Comparison of ENCODE assay signal across 16 mouse cellular contexts in genomic region chr10:81007240-81007639, GRCm38 (mm10). TPM values are rescaled to one million over a fixed set of nuclear protein-coding genes. Genes with fewer than 3 reads are reported as not detected.
DNase-seq lines count a peak whose midpoint lies in the region; ATAC-seq and TF ChIP-seq lines count a peak whose summit lies in the region.
"Had no signal": no experiment of that assay in that cellular context is flagged by ENCODE, and none has a peak within 500 bp of the region (broad histone marks: within the 10 kb centered on the region; RNA-seq: fewer than 3 reads in every experiment).

No protein-coding gene starts in this region.

- TF ChIP-seq RAD21 in MEL (IDR thresholded peaks at IDR 0.05; ENCODE audit: low read depth, low read length), result no peak

- no peak for TF ChIP-seq EP300 in MEL (IDR thresholded peaks at IDR 0.05; ENCODE audit: low read depth in 1 of 2, low read length in 2 of 2)

- TF ChIP-seq POLR2A in MEL (IDR thresholded peaks at IDR 0.05; ENCODE audit: control insufficient read depth in 1 of 2, insufficient read depth in 1 of 2, low read depth in 1 of 2, low read length in 2 of 2, poor library complexity in 1 of 2), result no peak

- H3K4me3 ChIP-seq in intestine, embryonic 15.5 days (replicated peaks), result no peak overlapping the region
- H3K4me3 ChIP-seq in intestine, postnatal 0 days (ENCODE audit: low read depth, low read length), result no peak overlapping the region
- H3K4me3 ChIP-seq in MEL (ENCODE audit: control insufficient read depth in 1 of 2, insufficient read depth in 1 of 2, low read depth in 2 of 2, low read length in 2 of 2), result no peak overlapping the region
- H3K4me3 ChIP-seq in hindbrain, embryonic 14.5 days (replicated peaks; ENCODE audit: low read length), result no peak overlapping the region
- H3K4me3 ChIP-seq in midbrain, embryonic 10.5 days, result no peak overlapping the region
- H3K4me3 ChIP-seq: limb, embryonic 15.5 days had no signal

- no peaks in the 10 kb centered on the region for H3K4me1 ChIP-seq in intestine, embryonic 15.5 days (replicated peaks)
- no peaks in the 10 kb centered on the region for H3K4me1 ChIP-seq in intestine, postnatal 0 days (replicated peaks; ENCODE audit: control insufficient read depth, insufficient read depth, low read length)
- H3K4me1 ChIP-seq in MEL (ENCODE audit: control insufficient read depth in 1 of 2, insufficient read depth in 2 of 2, low read length in 2 of 2), result no peaks in the 10 kb centered on the region
- H3K4me1 ChIP-seq in hindbrain, embryonic 14.5 days (replicated peaks; ENCODE audit: control insufficient read depth, insufficient read depth, low read length), result no peaks in the 10 kb centered on the region
- peaks cover 7% of the 10 kb centered on the region; the same call in 1 of the 2 replicates for H3K4me1 ChIP-seq in midbrain, embryonic 10.5 days

- H3K9me3 ChIP-seq in intestine, embryonic 15.5 days, result no peaks in the 10 kb centered on the region
- no peaks in the 10 kb centered on the region for H3K9me3 ChIP-seq in intestine, postnatal 0 days (ENCODE audit: control insufficient read depth)
- H3K9me3 ChIP-seq in MEL (replicated peaks; ENCODE audit: insufficient read depth, low read length), result no peaks in the 10 kb centered on the region
- H3K9me3 ChIP-seq in hindbrain, embryonic 14.5 days (ENCODE audit: control insufficient read depth, low read length), result no peaks in the 10 kb centered on the region
- no peaks in the 10 kb centered on the region for H3K9me3 ChIP-seq in midbrain, embryonic 10.5 days (replicated peaks)
- H3K9me3 ChIP-seq: limb, embryonic 15.5 days had no signal

- no peak overlapping the region for H3K4me2 ChIP-seq in intestine, embryonic 15.5 days (replicated peaks)
- no peak overlapping the region for H3K4me2 ChIP-seq in intestine, postnatal 0 days (replicated peaks; ENCODE audit: low read depth)
- no peak overlapping the region for H3K4me2 ChIP-seq in hindbrain, embryonic 14.5 days (replicated peaks)
- H3K4me2 ChIP-seq: heart, embryonic 11.5 days; limb, embryonic 15.5 days had no signal

- TF ChIP-seq CTCF in intestine, postnatal 0 days (IDR thresholded peaks at IDR 0.05; ENCODE audit: low read depth), result no peak
- TF ChIP-seq CTCF in MEL (IDR thresholded peaks at IDR 0.05 in 2 of 3, conservative IDR thresholded peaks at IDR 0.05 in 1 of 3; ENCODE audit: control insufficient read depth in 1 of 3, insufficient read depth in 1 of 3, low read depth in 2 of 3, low read length in 3 of 3, poor library complexity in 1 of 3, severe bottlenecking in 1 of 3), result no peak

- no peaks in the 10 kb centered on the region for H3K36me3 ChIP-seq in intestine, embryonic 15.5 days
- H3K36me3 ChIP-seq in intestine, postnatal 0 days (ENCODE audit: control insufficient read depth, insufficient read depth), result no peaks in the 10 kb centered on the region
- peaks cover 0 to 2% of the 10 kb centered on the region in 2 experiments; a peak in 1 of 4 replicates for H3K36me3 ChIP-seq in MEL (ENCODE audit: control insufficient read depth in 1 of 2, insufficient read depth in 2 of 2, low read length in 2 of 2)
- no peaks in the 10 kb centered on the region for H3K36me3 ChIP-seq in hindbrain, embryonic 14.5 days (replicated peaks; ENCODE audit: control insufficient read depth, insufficient read depth)
- H3K36me3 ChIP-seq in midbrain, embryonic 10.5 days, result no peaks in the 10 kb centered on the region
- H3K36me3 ChIP-seq: limb, embryonic 15.5 days had no signal

- H3K79me2 ChIP-seq in MEL (ENCODE audit: control insufficient read depth, insufficient read depth, low read length, poor library complexity), result no peaks in the 10 kb centered on the region

- no peak overlapping the region for H3K27ac ChIP-seq in intestine, embryonic 15.5 days
- H3K27ac ChIP-seq in intestine, postnatal 0 days (ENCODE audit: low read depth, low read length), result no peak overlapping the region
- no peak overlapping the region for H3K27ac ChIP-seq in MEL (ENCODE audit: control insufficient read depth, low read depth, low read length)
- H3K27ac ChIP-seq in hindbrain, embryonic 14.5 days, result no peak overlapping the region
- no peak overlapping the region for H3K27ac ChIP-seq in midbrain, embryonic 10.5 days (replicated peaks)
- H3K27ac ChIP-seq: kidney, postnatal 0 days; limb, embryonic 15.5 days had no signal

- H3K9ac ChIP-seq in intestine, embryonic 15.5 days, result no peak overlapping the region
- no peak overlapping the region for H3K9ac ChIP-seq in intestine, postnatal 0 days (ENCODE audit: low read depth, low read length)
- H3K9ac ChIP-seq in MEL (ENCODE audit: control insufficient read depth, low read depth, low read length, poor library complexity, severe bottlenecking), result no peak overlapping the region
- no peak overlapping the region for H3K9ac ChIP-seq in hindbrain, embryonic 14.5 days
- H3K9ac ChIP-seq: limb, embryonic 15.5 days had no signal

- WGBS in intestine, embryonic 15.5 days, result 36% methylated on average over 7 of the region's 7 CpGs
- WGBS in intestine, postnatal 0 days, result 34% methylated on average over 7 of the region's 7 CpGs
- 45% methylated on average over 7 of the region's 7 CpGs for WGBS in hindbrain, embryonic 14.5 days
- 31% methylated on average over 7 of the region's 7 CpGs for WGBS in midbrain, embryonic 10.5 days

- peak; percentile 75 for ATAC-seq in intestine, embryonic 15.5 days
- ATAC-seq in intestine, postnatal 0 days, result no peak
- peak; percentile 61 for ATAC-seq in megakaryocyte progenitor cell, adult 5-6 weeks (replicated peaks; ENCODE audit: poor library complexity)
- ATAC-seq in hindbrain, embryonic 14.5 days (ENCODE audit: low FRiP score), result no peak

- DNase-seq in lung, postnatal 10 days, result peak; percentile 58
- DNase-seq in lung, postnatal 14 days, result no peak
- DNase-seq in MEL (ENCODE audit: low read depth, low spot score), result peak; percentile 77
- DNase-seq in hindbrain, embryonic 14.5 days (ENCODE audit: low spot score), result no peak
- no peak for DNase-seq in midbrain, embryonic 10.5 days (ENCODE audit: low spot score)
- DNase-seq: cerebellum, postnatal 36 days; gastrocnemius, postnatal 36 days; heart, postnatal 4 days; retina, postnatal 1 day had no signal

- H3K27me3 ChIP-seq in intestine, embryonic 15.5 days (replicated peaks), result no peaks in the 10 kb centered on the region
- H3K27me3 ChIP-seq in intestine, postnatal 0 days (replicated peaks; ENCODE audit: control insufficient read depth, insufficient read depth, low read length), result no peaks in the 10 kb centered on the region
- no peaks in the 10 kb centered on the region for H3K27me3 ChIP-seq in MEL (ENCODE audit: control insufficient read depth in 1 of 2, insufficient read depth in 2 of 2, low read length in 2 of 2)
- no peaks in the 10 kb centered on the region for H3K27me3 ChIP-seq in hindbrain, embryonic 14.5 days (ENCODE audit: control insufficient read depth, insufficient read depth, low read length)
- H3K27me3 ChIP-seq in midbrain, embryonic 10.5 days (ENCODE audit: low read depth, poor library complexity, severe bottlenecking), result no peaks in the 10 kb centered on the region
- H3K27me3 ChIP-seq: limb, embryonic 15.5 days had no signal

RNA-seq across cellular contexts. Expression of gene Gng7, which starts 7.5 kb away (rescaled TPM):
- 4.5 and 4.7 TPM in 2 replicates for polyA plus RNA-seq in intestine, embryonic 15.5 days (2015; fragmentation: Nextera tagmentation; extraction: Ambion mirVana)
- 0.81 and 1.2 TPM in 2 replicates for polyA plus RNA-seq in intestine, postnatal 0 days (2015; fragmentation: Nextera tagmentation; extraction: Ambion mirVana)
- 0.92 and 1.3 TPM in 2 replicates for total RNA-seq in MEL (2012; rRNA removed)
- 1 to 10 TPM in 1 of 2 experiments, not detected in 1; 6.2 TPM for polyA plus RNA-seq in MEL (2012; ENCODE audit: insufficient read depth in 1 of 2, insufficient read length in 2 of 2, low read depth in 1 of 2, low replicate concordance in 2 of 2, missing spikeins in 1 of 2)
- 0.44 and 0.57 TPM in 2 replicates for total RNA-seq in megakaryocyte progenitor cell, adult 5-6 weeks (2015)
- 0.83 and 1.2 TPM in 2 replicates for total RNA-seq in megakaryocyte progenitor cell, adult 5-6 weeks (2017)
- polyA plus RNA-seq in hindbrain, embryonic 14.5 days (2014; fragmentation: Nextera tagmentation; extraction: Ambion mirVana), result 17.7 and 20.9 TPM in 2 replicates
- polyA plus RNA-seq in midbrain, embryonic 10.5 days (2016; fragmentation: Nextera tagmentation; extraction: Ambion mirVana), result 6.0 and 8.4 TPM in 2 replicates
- total RNA-seq: monocyte, adult 5-6 weeks had no signal

RNA-seq across cellular contexts. Expression of gene Diras1, which starts 18.2 kb away (rescaled TPM):
- 0.94 and 1.2 TPM in 2 replicates for polyA plus RNA-seq in intestine, embryonic 15.5 days (2015; fragmentation: Nextera tagmentation; extraction: Ambion mirVana)
- polyA plus RNA-seq in intestine, postnatal 0 days (2015; fragmentation: Nextera tagmentation; extraction: Ambion mirVana), result 0.43 and 0.91 TPM in 2 replicates
- not detected in 2 replicates for total RNA-seq in MEL (2012; rRNA removed)
- polyA plus RNA-seq in MEL (2012; ENCODE audit: insufficient read depth in 1 of 2, insufficient read length in 2 of 2, low read depth in 1 of 2, low replicate concordance in 2 of 2, missing spikeins in 1 of 2), result under 1 TPM in 1 of 2 experiments, not detected in 1; 0.04 TPM
- not detected in 2 replicates for total RNA-seq in megakaryocyte progenitor cell, adult 5-6 weeks (2015)
- not detected in 2 replicates for total RNA-seq in megakaryocyte progenitor cell, adult 5-6 weeks (2017)
- polyA plus RNA-seq in hindbrain, embryonic 14.5 days (2014; fragmentation: Nextera tagmentation; extraction: Ambion mirVana), result 29.7 and 32.2 TPM in 2 replicates
- polyA plus RNA-seq in midbrain, embryonic 10.5 days (2016; fragmentation: Nextera tagmentation; extraction: Ambion mirVana), result 3.0 and 6.4 TPM in 2 replicates
- total RNA-seq: heart, postnatal 4 days had no signal

RNA-seq across cellular contexts. Expression of gene Slc39a3, which starts 30.0 kb away (rescaled TPM):
- 15.0 and 18.2 TPM in 2 replicates for polyA plus RNA-seq in intestine, embryonic 15.5 days (2015; fragmentation: Nextera tagmentation; extraction: Ambion mirVana)
- polyA plus RNA-seq in intestine, postnatal 0 days (2015; fragmentation: Nextera tagmentation; extraction: Ambion mirVana), result 10.5 and 11.1 TPM in 2 replicates
- total RNA-seq in MEL (2012; rRNA removed), result 14.8 and 19.5 TPM in 2 replicates
- polyA plus RNA-seq in MEL (2012; ENCODE audit: insufficient read depth in 1 of 2, insufficient read length in 2 of 2, low read depth in 1 of 2, low replicate concordance in 2 of 2, missing spikeins in 1 of 2), result 10 to 100 TPM in 1 of 2 experiments, not detected in 1; 15.6 TPM
- 1.9 and 2.3 TPM in 2 replicates for total RNA-seq in megakaryocyte progenitor cell, adult 5-6 weeks (2015)
- 4.2 and 5.0 TPM in 2 replicates for total RNA-seq in megakaryocyte progenitor cell, adult 5-6 weeks (2017)
- polyA plus RNA-seq in hindbrain, embryonic 14.5 days (2014; fragmentation: Nextera tagmentation; extraction: Ambion mirVana), result 33.7 and 33.8 TPM in 2 replicates
- polyA plus RNA-seq in midbrain, embryonic 10.5 days (2016; fragmentation: Nextera tagmentation; extraction: Ambion mirVana), result 17.4 and 26.6 TPM in 2 replicates

RNA-seq across cellular contexts. Expression of gene Sgta, which starts 52.7 kb away (rescaled TPM):
- polyA plus RNA-seq in intestine, embryonic 15.5 days (2015; fragmentation: Nextera tagmentation; extraction: Ambion mirVana), result 166 and 183 TPM in 2 replicates
- 119 and 124 TPM in 2 replicates for polyA plus RNA-seq in intestine, postnatal 0 days (2015; fragmentation: Nextera tagmentation; extraction: Ambion mirVana)
- total RNA-seq in MEL (2012; rRNA removed), result 100 and 101 TPM in 2 replicates
- 1,000 to 10,000 TPM in 1 of 2 experiments, 100 to 1,000 TPM in 1; 152 to 1,019 TPM for polyA plus RNA-seq in MEL (2012; ENCODE audit: insufficient read depth in 1 of 2, insufficient read length in 2 of 2, low read depth in 1 of 2, low replicate concordance in 2 of 2, missing spikeins in 1 of 2)
- total RNA-seq in megakaryocyte progenitor cell, adult 5-6 weeks (2015), result 27.0 and 37.6 TPM in 2 replicates
- 31.1 and 31.7 TPM in 2 replicates for total RNA-seq in megakaryocyte progenitor cell, adult 5-6 weeks (2017)
- polyA plus RNA-seq in hindbrain, embryonic 14.5 days (2014; fragmentation: Nextera tagmentation; extraction: Ambion mirVana), result 260 and 276 TPM in 2 replicates
- polyA plus RNA-seq in midbrain, embryonic 10.5 days (2016; fragmentation: Nextera tagmentation; extraction: Ambion mirVana), result 289 and 314 TPM in 2 replicates

Comparison
In these comparisons a context has a peak if more than half of its experiments do, and no peak if none do; other contexts are left out.
1. ATAC-seq: peak in intestine, embryonic 15.5 days (single experiment) and megakaryocyte progenitor cell, adult 5-6 weeks (single experiment); none in intestine, postnatal 0 days (single experiment) and hindbrain, embryonic 14.5 days (single experiment).
2. DNase-seq: peak in lung, postnatal 10 days (single experiment) and MEL (single experiment); none in lung, postnatal 14 days (single experiment), hindbrain, embryonic 14.5 days (single experiment) and midbrain, embryonic 10.5 days (single experiment).